Mouse (Mus musculus): ENCODE measurements around the gene Olfr1392.

DNA sequence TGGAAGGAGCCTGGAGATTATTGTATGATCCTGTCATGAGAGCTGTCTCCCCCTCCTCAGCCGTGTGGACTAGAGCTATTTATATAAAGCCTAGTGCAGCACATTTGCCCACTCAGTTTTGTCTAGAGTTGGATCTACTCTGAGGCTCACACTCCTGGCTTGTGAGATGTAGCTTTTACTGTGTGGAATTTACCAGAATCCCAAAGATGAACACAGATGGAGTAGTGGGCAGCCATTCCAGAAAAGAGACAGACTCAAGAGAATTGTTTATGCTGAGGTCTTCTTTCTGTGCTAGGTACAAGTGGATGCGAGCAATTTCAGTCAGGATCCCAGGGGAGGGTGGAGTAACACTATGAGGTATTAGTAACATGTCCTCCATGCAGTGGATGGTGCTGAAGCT is 2.2 kb downstream of the Olfr1392 start:
- no peak for TF ChIP-seq TAL1 (IDR thresholded peaks at IDR 0.05; ENCODE audit: low read length)
- TF ChIP-seq GATA1 (IDR thresholded peaks at IDR 0.05; ENCODE audit: low read length) = no peak

All from erythroblast, embryonic 14.5 days (primary cell).